Mouse (Mus musculus): ENCODE results near the gene Znrf2.

Znrf2 gene

DNA sequence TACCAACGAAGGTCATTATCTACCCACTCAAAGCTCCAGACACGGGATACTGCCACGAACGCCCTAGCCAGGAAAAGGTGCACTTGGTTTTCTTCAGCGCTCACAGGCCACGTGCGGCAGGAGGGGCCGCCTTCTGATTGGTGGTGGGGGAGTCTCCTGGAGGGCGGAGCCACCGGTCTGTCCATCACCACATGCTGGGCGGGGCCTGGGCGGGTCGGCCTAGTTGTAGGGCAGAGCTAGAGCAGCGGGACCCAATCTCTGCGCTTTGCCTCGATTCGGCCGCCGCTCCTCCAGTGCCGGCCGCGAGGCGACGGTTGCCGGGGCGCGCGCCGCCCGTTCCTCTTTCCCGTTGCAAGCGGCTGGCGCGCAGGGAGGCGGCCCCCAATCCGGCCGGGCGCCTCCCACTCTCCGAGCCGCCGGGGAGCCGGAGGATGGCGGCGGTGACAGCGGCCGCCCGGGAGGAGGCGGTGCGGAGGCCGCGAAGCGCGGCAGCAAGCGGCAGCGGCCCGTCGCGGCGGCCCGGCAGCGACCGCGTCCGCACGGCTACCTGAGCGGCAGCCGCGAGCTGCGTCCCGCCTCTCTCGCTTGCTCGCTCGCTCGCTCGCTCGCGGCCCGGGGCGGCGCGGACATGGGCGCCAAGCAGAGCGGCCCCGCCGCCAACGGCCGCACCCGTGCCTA is at the start of gene Znrf2:
Gene Znrf2, plus strand, starts transcription at position 529 of the 678 bp plus-strand sequence.
- DNase-seq (ENCODE audit: low spot score) = peak; percentile 91

DNA sequence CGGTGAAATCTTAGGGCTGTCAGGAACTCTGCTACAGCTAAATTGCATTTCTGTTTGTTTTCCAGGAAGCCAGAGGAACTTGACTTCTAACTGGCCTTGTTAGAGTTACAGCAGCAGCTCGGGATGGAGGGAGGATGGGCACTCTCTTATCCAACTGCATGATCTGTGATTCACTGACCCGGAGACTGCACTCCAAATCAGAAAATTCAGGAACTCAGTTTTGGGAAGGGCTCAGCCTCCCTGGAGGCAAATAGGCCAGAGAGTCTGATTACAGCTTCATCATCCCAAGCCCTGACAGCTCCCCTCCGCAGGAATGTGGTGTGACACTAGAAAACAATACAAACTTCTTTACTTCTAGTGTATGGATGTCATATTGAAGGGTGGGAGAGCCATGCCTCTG is 49.0 kb upstream of the Znrf2 start:
- no peak for DNase-seq (ENCODE audit: low spot score)

DNA sequence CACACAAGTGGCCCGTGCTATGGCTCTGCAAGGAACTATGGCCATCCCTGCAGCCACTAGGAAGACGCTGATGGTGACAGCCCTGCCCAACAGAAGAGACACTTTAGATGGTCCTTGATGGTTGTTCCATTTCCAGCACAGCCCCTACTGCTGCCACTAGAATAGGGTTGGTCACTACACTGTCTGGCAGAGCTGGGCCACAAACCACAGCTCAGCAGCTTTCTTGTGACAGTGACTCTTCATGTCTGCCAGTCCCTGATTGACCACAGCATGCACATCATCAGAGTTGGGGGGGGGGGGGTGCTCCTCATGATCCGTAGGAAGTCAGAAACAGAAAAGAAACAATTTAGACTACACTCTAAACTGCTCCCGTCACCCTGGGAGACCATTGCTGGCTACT is 46.0 kb upstream of the Znrf2 start:
- no peak for DNase-seq (ENCODE audit: low spot score)

- no peak for DNase-seq (ENCODE audit: low spot score)
Observed at GRCm38 (mm10) chr6:54771171-54771570, 45.5 kb upstream of the Znrf2 start.

GRCm38 (mm10) chr6:54772078-54772477 is 44.6 kb upstream of the Znrf2 start:
- no peak for DNase-seq (ENCODE audit: low spot score)

DNA sequence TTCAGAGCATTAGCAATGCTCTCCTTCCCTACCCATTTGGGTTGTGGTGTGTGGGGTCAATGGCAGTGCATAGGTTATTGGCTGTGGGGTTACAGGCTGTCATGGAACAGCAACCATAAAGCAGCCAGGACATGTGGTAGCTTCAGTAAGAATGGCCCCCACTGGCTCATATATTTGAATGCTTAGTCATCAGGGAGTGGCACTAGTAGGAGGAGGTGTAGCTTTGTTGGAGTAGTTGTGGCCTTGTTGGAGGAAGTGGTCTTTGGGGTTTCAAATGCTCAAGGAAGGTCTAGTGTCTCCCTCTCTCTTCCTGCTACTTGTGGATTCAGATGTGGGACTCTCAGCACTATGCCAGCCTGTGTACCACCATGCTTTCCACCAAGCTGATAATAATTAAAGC is 41.0 kb upstream of the Znrf2 start:
- no peak for DNase-seq (ENCODE audit: low spot score)

- DNase-seq (ENCODE audit: low spot score) = no peak
Observed at GRCm38 (mm10) chr6:54777661-54778060, 39.1 kb upstream of the Znrf2 start.

DNA sequence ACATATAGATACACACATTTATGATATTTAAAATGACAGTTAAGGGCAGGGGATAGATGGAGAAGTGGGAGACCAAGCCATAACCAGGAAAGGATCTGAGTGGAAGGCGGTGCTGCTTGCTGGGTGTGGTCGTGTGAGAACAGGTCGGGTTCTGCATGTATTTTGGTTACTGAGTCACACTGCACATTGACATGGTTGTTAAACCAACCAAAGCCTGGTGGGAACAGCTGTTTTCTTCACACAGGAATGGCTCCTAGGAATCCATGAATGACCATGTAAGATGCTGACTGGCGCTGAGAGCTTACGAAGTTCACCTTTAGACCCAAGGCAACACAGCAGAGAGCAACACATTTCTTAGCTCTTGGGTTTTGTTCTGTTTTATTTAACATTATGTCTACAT is 36.7 kb upstream of the Znrf2 start:
- no peak for DNase-seq (ENCODE audit: low spot score)

GRCm38 (mm10) chr6:54780569-54781304 is 36.0 kb upstream of the Znrf2 start:
- DNase-seq (ENCODE audit: low spot score) = no peak

- no peak for DNase-seq (ENCODE audit: low spot score)
Observed at GRCm38 (mm10) chr6:54781881-54782280, 34.8 kb upstream of the Znrf2 start.

DNA sequence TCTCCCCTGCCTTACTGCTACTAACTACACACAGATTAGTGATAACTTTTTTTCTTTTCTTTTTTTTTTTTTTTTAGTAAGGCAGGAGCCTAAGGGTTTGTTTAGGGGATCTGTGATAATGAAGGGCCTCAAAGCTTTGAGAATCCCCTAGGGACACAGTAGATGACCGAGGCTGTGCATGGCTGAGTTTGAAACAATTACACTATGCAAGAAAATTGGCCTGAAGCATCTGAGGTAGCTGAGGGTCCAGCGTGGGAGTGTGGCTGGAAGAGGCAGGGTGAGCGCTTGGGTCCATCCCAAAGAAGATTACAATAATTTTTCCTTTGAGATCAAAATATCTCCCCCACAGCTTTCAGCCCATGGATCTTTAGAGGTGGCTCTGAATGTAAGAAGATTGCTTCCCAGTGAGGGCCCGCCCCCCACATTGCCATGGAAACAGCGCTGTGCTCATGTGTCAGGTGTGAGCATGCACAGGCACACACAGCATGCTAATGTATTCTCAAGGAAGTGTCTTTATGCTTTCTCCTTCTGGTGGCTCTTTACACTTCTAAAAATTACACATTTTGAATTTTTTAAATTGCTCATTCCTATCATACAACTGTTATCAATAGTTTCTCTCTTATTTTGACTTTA is 31.5 kb upstream of the Znrf2 start:
- DNase-seq (ENCODE audit: low spot score) = no peak

- no peak for DNase-seq (ENCODE audit: low spot score)
Observed at GRCm38 (mm10) chr6:54786766-54787165, 29.9 kb upstream of the Znrf2 start.

DNA sequence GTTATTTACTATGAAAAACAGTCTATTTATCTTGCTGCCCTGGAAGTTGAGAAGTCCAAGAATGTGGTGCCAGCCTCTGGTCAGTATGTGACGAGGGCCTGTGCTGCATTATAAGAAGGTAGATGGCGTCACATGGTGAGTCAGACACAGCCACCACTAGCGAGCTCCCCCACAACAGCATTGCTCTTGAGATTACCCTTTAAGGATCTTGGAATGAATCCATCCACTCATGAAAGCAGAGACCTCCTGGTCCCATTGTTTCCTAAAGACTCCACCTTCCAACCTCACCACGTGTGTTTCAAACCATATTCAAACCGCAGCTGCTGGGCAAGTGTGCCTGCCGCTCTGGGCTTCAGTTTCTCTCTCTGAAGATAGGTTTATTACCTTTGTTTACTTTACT is 28.2 kb upstream of the Znrf2 start:
- DNase-seq (ENCODE audit: low spot score) = no peak

GRCm38 (mm10) chr6:54789139-54789538 is 27.6 kb upstream of the Znrf2 start:
- no peak for DNase-seq (ENCODE audit: low spot score)

DNA sequence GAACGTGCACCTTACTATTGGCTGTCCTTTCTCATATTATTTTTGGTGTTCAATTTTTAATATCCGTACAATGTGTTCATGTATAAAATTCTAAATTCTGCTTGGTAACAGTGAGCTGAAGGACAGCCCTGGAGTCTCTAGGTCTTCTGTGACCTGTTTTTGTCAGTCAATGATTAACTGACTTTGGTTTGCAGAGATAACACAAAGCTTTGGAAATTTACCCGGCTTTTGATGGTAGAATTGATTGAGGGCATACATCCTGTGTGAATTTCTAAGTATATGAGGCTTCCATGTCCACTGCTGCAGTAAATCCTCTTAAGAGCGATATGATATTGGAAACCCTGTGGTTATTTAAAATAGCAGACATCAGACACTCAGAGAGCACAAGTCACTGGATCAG is 26.6 kb upstream of the Znrf2 start:
- DNase-seq (ENCODE audit: low spot score) = no peak

DNA sequence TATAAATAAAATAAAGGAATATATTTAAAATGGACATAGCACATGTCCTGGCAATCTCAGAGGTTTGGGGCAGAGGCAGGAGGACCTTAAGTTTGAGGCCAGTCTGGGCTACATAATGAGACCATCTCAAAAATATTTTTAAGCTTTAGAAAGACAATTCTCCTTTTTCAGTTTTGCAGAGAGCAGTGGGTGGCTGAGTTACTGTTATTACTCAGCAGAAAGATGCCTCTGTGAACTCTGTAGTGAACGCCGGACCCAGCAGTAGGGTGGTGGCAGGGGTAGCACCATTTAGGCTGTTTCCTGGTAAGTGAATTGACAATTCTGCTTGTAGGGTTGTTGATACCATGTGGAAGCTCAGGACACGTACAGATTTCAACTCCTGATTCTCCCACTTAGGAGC is 22.9 kb upstream of the Znrf2 start:
- no peak for DNase-seq (ENCODE audit: low spot score)

DNA sequence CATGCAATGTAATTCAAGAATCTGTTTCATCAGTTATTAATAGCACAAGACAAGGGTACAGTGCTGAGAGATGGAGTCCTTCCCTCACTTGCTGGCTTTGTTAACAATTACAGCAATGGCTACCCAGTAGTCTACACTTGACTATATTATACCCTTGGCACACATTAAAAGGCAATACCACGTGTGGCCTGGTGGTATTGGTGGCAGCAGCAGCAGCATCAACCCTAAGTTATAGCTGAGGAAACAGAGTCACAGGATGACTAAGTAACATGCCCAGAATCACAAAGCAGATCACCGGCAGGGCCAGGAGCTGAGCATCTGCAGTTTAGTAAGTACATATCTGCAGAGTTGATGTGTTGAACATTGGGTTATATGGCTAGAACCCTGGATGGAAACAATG is 22.3 kb upstream of the Znrf2 start:
- DNase-seq (ENCODE audit: low spot score) = no peak

DNA sequence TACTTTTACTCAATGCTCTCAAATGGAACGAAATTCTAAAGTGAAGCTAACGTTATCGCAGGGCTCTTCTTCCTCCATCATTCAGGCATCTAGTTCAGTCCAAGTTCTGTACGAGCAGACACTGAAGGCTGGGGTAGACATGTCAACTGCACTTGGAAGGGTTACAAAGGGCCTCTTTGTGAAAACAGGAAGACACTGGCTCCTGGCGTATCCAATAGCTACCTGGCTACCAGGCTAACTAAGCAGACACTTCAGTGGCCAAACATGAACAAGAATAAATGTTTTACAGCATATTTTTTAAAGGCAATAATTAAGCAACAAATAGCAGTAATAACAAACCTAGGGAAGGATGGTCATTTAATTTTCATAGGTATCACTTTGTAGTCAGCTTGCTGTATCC is 21.7 kb upstream of the Znrf2 start:
- no peak for DNase-seq (ENCODE audit: low spot score)

- no peak for DNase-seq (ENCODE audit: low spot score)
Observed at GRCm38 (mm10) chr6:54795971-54796370, 20.7 kb upstream of the Znrf2 start.

- no peak for DNase-seq (ENCODE audit: low spot score)
Observed at GRCm38 (mm10) chr6:54802348-54802747, 14.4 kb upstream of the Znrf2 start.

DNA sequence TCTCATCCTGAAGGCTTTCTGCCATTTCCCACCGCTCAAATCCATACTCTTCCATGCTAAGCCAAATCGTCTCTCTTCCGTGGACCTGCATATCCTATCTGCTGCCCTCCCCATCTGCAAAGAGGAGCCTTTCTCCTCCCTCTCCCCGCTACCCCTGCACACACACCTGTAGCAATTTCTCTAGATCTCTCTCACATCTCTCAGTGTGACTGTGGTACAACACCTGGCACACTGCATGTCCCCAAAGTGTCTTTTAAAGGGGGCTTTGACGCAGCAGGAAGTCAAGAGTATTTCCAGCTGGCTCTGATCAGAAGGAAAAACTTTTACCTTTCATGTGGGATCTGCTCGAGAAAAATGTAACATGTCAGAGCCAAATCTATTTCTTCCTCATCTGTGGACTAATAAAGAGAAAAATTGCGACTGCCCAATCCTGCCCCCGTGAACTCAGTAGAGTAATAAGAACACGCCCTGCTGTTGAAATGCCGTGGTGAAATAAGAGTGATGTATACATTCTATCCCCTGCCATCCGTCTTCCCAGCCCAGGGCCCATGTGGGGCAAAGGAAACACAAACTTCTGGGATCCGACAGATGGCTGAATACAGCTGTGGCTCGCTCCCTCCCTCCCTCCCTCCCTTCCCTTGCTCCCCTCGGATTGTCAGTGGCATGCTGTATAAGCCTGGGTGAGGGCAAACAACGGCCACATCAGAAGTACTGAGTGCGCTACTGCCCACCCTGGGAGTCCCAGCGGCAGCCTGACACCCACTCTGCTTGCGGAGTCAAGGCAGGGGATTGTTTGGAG is 12.5 kb upstream of the Znrf2 start:
- DNase-seq (ENCODE audit: low spot score) = no peak

GRCm38 (mm10) chr6:54805779-54806178 is 10.9 kb upstream of the Znrf2 start:
- no peak for DNase-seq (ENCODE audit: low spot score)

All from MN1 (cell line).